Comparison of ENCODE assay signal across 14 mouse cellular contexts in genomic region chr9:73725717-73726662, GRCm38 (mm10).
DNase-seq lines count a peak whose midpoint lies in the region; ATAC-seq lines count a peak whose summit lies in the region.
"Had no signal": no experiment of that assay in that cellular context is flagged by ENCODE, and none has a peak within 500 bp of the region (broad histone marks: within the 10 kb centered on the region; RNA-seq: fewer than 3 reads in every experiment).

No protein-coding gene starts in this region.

- H3K9me3 ChIP-seq in forebrain, embryonic 14.5 days (replicated peaks; ENCODE audit: control insufficient read depth, low read length), result no peaks in the 10 kb centered on the region
- no peaks in the 10 kb centered on the region for H3K9me3 ChIP-seq in forebrain, embryonic 12.5 days
- no peaks in the 10 kb centered on the region for H3K9me3 ChIP-seq in midbrain, embryonic 16.5 days (replicated peaks; ENCODE audit: control insufficient read depth, low read length, poor library complexity, severe bottlenecking)
- no peaks in the 10 kb centered on the region for H3K9me3 ChIP-seq in midbrain, embryonic 10.5 days (replicated peaks)
- H3K9me3 ChIP-seq in hindbrain, embryonic 16.5 days (ENCODE audit: control insufficient read depth, low read length), result no peaks in the 10 kb centered on the region
- H3K9me3 ChIP-seq in intestine, embryonic 15.5 days, result no peaks in the 10 kb centered on the region
- H3K9me3 ChIP-seq: embryonic facial prominence, embryonic 15.5 days; limb, embryonic 15.5 days had no signal

- peak; percentile 52 for DNase-seq in forebrain, embryonic 14.5 days (ENCODE audit: low spot score)
- DNase-seq in midbrain, embryonic 10.5 days (ENCODE audit: low spot score), result no peak
- DNase-seq in natural killer cell, adult 2 months (ENCODE audit: low spot score in 2 of 2), result no peak
- DNase-seq: adrenal gland, adult 8-10 months; gastrocnemius, postnatal 25 days; heart, postnatal 10 days; liver, postnatal 0 days; right cerebral cortex, postnatal 4 days had no signal

- no peaks in the 10 kb centered on the region for H3K36me3 ChIP-seq in forebrain, embryonic 14.5 days (ENCODE audit: control insufficient read depth, insufficient read depth, low read length)
- H3K36me3 ChIP-seq in forebrain, embryonic 12.5 days (replicated peaks), result no peaks in the 10 kb centered on the region
- no peaks in the 10 kb centered on the region for H3K36me3 ChIP-seq in midbrain, embryonic 16.5 days (ENCODE audit: control insufficient read depth, insufficient read depth, low read length)
- no peaks in the 10 kb centered on the region for H3K36me3 ChIP-seq in midbrain, embryonic 10.5 days
- no peaks in the 10 kb centered on the region for H3K36me3 ChIP-seq in hindbrain, embryonic 16.5 days (ENCODE audit: control insufficient read depth, insufficient read depth, low read length)
- H3K36me3 ChIP-seq in intestine, embryonic 15.5 days, result no peaks in the 10 kb centered on the region
- H3K36me3 ChIP-seq: embryonic facial prominence, embryonic 15.5 days; limb, embryonic 15.5 days had no signal

- peak; percentile 75; the same call in 1 of the 2 replicates for ATAC-seq in forebrain, embryonic 14.5 days
- ATAC-seq in forebrain, embryonic 12.5 days (ENCODE audit: low FRiP score), result no peak
- ATAC-seq in midbrain, embryonic 16.5 days, result peak; percentile 48
- peak; percentile 83 for ATAC-seq in hindbrain, embryonic 16.5 days
- ATAC-seq in intestine, embryonic 15.5 days, result no peak
- ATAC-seq: liver, postnatal 0 days had no signal

- no peak overlapping the region for H3K9ac ChIP-seq in forebrain, embryonic 14.5 days (ENCODE audit: low read length)
- no peak overlapping the region for H3K9ac ChIP-seq in forebrain, embryonic 12.5 days
- H3K9ac ChIP-seq in midbrain, embryonic 16.5 days (ENCODE audit: low read depth, low read length), result no peak overlapping the region
- no peak overlapping the region; the same call in 1 of the 2 replicates for H3K9ac ChIP-seq in hindbrain, embryonic 16.5 days (ENCODE audit: low read depth, low read length)
- H3K9ac ChIP-seq in intestine, embryonic 15.5 days, result no peak overlapping the region
- H3K9ac ChIP-seq: embryonic facial prominence, embryonic 15.5 days; limb, embryonic 15.5 days; liver, postnatal 0 days had no signal

- no peaks in the 10 kb centered on the region for H3K4me1 ChIP-seq in forebrain, embryonic 14.5 days (ENCODE audit: control insufficient read depth, insufficient read depth, low read length)
- no peaks in the 10 kb centered on the region for H3K4me1 ChIP-seq in forebrain, embryonic 12.5 days
- H3K4me1 ChIP-seq in midbrain, embryonic 16.5 days (ENCODE audit: control insufficient read depth, insufficient read depth, low read length), result no peaks in the 10 kb centered on the region
- no peaks in the 10 kb centered on the region for H3K4me1 ChIP-seq in midbrain, embryonic 10.5 days
- no peaks in the 10 kb centered on the region for H3K4me1 ChIP-seq in hindbrain, embryonic 16.5 days (ENCODE audit: control insufficient read depth, insufficient read depth, low read depth, low read length)
- H3K4me1 ChIP-seq in intestine, embryonic 15.5 days (replicated peaks), result no peaks in the 10 kb centered on the region
- H3K4me1 ChIP-seq: embryonic facial prominence, embryonic 15.5 days; limb, embryonic 15.5 days had no signal

- 50% methylated on average over 6 of the region's 6 CpGs for WGBS in forebrain, embryonic 14.5 days
- 73% methylated on average over 6 of the region's 6 CpGs for WGBS in forebrain, embryonic 12.5 days
- 58% methylated on average over 6 of the region's 6 CpGs for WGBS in midbrain, embryonic 16.5 days
- WGBS in midbrain, embryonic 10.5 days, result 81% methylated on average over 6 of the region's 6 CpGs
- 40% methylated on average over 6 of the region's 6 CpGs for WGBS in hindbrain, embryonic 16.5 days
- WGBS in intestine, embryonic 15.5 days, result 73% methylated on average over 6 of the region's 6 CpGs

- no peak overlapping the region for H3K27ac ChIP-seq in forebrain, embryonic 14.5 days (ENCODE audit: low read depth, low read length)
- H3K27ac ChIP-seq in forebrain, embryonic 12.5 days, result no peak overlapping the region
- no peak overlapping the region for H3K27ac ChIP-seq in midbrain, embryonic 16.5 days (ENCODE audit: low read length)
- H3K27ac ChIP-seq in midbrain, embryonic 10.5 days (replicated peaks), result no peak overlapping the region
- H3K27ac ChIP-seq in hindbrain, embryonic 16.5 days (ENCODE audit: low read depth, low read length), result peak overlapping the region; percentile 59; the same call in 1 of the 2 replicates
- no peak overlapping the region for H3K27ac ChIP-seq in intestine, embryonic 15.5 days
- H3K27ac ChIP-seq: embryonic facial prominence, embryonic 15.5 days; limb, embryonic 15.5 days had no signal

- H3K4me2 ChIP-seq in forebrain, embryonic 14.5 days (ENCODE audit: low read length), result no peak overlapping the region
- H3K4me2 ChIP-seq in forebrain, embryonic 12.5 days, result no peak overlapping the region
- H3K4me2 ChIP-seq in midbrain, embryonic 16.5 days (ENCODE audit: low read length), result no peak overlapping the region
- no peak overlapping the region for H3K4me2 ChIP-seq in hindbrain, embryonic 16.5 days (ENCODE audit: low read length)
- no peak overlapping the region for H3K4me2 ChIP-seq in intestine, embryonic 15.5 days (replicated peaks)
- H3K4me2 ChIP-seq: embryonic facial prominence, embryonic 15.5 days; limb, embryonic 15.5 days had no signal

- H3K4me3 ChIP-seq in forebrain, embryonic 14.5 days (ENCODE audit: low read depth, low read length), result no peak overlapping the region
- no peak overlapping the region for H3K4me3 ChIP-seq in forebrain, embryonic 12.5 days (replicated peaks)
- no peak overlapping the region for H3K4me3 ChIP-seq in midbrain, embryonic 16.5 days (ENCODE audit: low read depth, low read length)
- no peak overlapping the region for H3K4me3 ChIP-seq in midbrain, embryonic 10.5 days
- H3K4me3 ChIP-seq in hindbrain, embryonic 16.5 days (ENCODE audit: low read length), result no peak overlapping the region
- H3K4me3 ChIP-seq in intestine, embryonic 15.5 days (replicated peaks), result no peak overlapping the region
- H3K4me3 ChIP-seq: embryonic facial prominence, embryonic 15.5 days; limb, embryonic 15.5 days had no signal

- H3K27me3 ChIP-seq in forebrain, embryonic 14.5 days (replicated peaks; ENCODE audit: control insufficient read depth, insufficient read depth, low read length), result no peaks in the 10 kb centered on the region
- no peaks in the 10 kb centered on the region for H3K27me3 ChIP-seq in forebrain, embryonic 12.5 days
- H3K27me3 ChIP-seq in midbrain, embryonic 16.5 days (ENCODE audit: control insufficient read depth, insufficient read depth, low read depth, low read length), result no peaks in the 10 kb centered on the region
- H3K27me3 ChIP-seq in midbrain, embryonic 10.5 days (ENCODE audit: low read depth, poor library complexity, severe bottlenecking), result no peaks in the 10 kb centered on the region
- H3K27me3 ChIP-seq in hindbrain, embryonic 16.5 days (replicated peaks; ENCODE audit: control insufficient read depth, insufficient read depth, low read length), result no peaks in the 10 kb centered on the region
- no peaks in the 10 kb centered on the region for H3K27me3 ChIP-seq in intestine, embryonic 15.5 days (replicated peaks)
- H3K27me3 ChIP-seq: embryonic facial prominence, embryonic 15.5 days; limb, embryonic 15.5 days had no signal

Comparison
In these comparisons a context has a peak if more than half of its experiments do, and no peak if none do; other contexts are left out.
1. ATAC-seq: peak in forebrain, embryonic 14.5 days (single experiment), midbrain, embryonic 16.5 days (single experiment) and hindbrain, embryonic 16.5 days (single experiment); none in forebrain, embryonic 12.5 days (single experiment) and intestine, embryonic 15.5 days (single experiment).